Mouse (Mus musculus) inflammation-experienced regulatory T-cells, adult 6 months (primary cell): ENCODE results near the gene Cuedc2. TPM values are rescaled to one million over a fixed set of nuclear protein-coding genes. Genes with fewer than 3 reads are reported as not detected.

Source experiments
- ATAC-seq: one replicate; pipeline ENCODE4 v1.8.0; 2017
- polyA plus RNA-seq, 3 experiments: library from polyadenylated mRNA; unstranded; fragments of 100-300 nt; shearing (Covaris generic); gene quantifications; one replicate each; pipeline ENCODE4 v1.2.1; 2017

The Cuedc2 gene
- 10 to 100 TPM; 34.9 to 54.1 (median 46.6) TPM for polyA plus RNA-seq

DNA sequence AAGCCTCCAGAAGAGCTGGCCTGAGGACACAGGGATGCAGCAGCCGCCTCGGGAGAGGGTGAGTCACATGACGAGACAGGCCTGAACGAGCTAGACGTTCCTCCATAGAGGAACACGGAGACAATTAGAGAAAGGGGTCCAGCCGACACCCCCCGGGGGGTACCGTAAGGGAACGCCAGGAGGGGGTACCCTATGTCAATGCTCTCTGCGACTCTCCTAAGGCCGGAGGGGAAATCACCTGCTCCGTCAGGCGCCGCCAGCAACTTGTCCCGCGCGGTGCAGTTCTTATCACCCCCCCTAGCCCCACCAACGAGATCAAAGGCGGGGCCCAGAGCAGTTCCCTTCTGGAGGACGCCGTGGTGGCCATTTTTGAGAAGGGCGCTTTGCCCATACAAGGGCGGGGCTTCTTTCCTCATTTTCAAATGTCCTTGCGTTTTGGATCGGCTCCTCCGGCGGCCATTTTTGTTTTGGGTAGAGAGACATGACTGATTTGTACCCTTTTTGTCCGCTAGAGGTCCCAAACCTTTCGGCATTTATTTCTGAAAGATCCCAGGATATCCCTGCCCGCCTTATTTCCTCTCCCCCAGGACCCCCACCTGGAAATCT lies at the start of gene Cuedc2:
TSS of gene Cuedc2 (minus strand) at position 372 of the 606 bp plus-strand sequence.
- peak; percentile 93 for ATAC-seq

DNA sequence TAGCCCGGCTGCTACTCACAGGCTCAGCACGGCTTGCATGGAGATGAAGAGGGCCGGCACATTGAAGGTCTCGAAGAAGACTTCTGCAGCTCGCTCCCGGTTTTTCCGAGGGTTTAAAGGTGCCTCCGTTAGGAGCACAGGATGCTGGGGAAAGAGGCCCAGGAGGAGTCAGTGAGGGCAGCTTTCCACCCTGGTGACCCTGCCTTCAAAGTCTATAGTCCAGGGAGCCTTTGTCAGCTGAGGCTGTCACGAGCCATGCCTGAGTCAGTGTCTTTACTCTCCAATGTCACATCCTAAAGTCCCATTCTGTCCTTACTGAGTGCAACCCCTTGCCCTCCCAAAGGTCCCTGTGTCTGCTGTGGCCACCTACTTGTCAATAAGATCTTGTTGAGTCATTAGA lies 43.8 kb upstream of the Cuedc2 start:
- no peak for ATAC-seq

DNA sequence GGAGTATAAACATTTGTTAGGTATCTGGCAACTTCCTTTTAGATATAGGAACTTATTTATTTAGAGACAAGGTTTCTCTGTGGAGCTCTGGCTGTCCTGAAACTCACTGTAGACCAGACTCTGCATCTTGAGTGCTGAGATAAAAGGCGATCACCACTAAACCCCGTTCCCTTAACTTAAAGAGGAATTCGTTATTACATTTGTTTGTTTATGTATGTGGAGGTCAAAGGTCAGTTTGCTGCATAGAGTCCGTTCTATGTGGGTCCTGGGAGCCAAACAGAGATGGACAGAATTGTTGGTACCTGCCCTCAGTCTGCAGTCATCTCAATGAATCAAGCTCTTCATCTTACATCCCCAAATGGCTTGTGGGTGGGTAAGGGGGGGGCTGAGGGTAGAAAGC lies 37.4 kb upstream of the Cuedc2 start:
- no peak for ATAC-seq

DNA sequence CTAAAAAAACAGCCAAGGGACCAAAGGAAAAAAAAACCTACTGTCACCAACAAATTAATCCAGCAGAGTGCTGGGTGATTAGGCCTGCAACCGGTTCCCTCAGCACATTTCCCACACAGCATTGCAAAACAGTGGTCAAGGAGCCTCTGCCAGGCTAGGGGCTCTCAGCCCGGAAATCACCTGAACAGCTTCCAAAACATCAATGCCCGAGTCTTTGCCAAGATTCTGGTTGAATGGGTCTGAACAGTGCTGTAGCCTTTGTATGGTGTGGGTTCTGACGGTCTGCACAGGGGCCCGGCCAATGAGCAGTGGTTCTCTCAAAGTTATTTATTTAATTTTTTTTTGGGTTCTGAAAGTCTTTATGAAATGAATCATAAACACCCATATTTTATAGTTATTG lies 37.0 kb upstream of the Cuedc2 start:
- ATAC-seq: no peak

DNA sequence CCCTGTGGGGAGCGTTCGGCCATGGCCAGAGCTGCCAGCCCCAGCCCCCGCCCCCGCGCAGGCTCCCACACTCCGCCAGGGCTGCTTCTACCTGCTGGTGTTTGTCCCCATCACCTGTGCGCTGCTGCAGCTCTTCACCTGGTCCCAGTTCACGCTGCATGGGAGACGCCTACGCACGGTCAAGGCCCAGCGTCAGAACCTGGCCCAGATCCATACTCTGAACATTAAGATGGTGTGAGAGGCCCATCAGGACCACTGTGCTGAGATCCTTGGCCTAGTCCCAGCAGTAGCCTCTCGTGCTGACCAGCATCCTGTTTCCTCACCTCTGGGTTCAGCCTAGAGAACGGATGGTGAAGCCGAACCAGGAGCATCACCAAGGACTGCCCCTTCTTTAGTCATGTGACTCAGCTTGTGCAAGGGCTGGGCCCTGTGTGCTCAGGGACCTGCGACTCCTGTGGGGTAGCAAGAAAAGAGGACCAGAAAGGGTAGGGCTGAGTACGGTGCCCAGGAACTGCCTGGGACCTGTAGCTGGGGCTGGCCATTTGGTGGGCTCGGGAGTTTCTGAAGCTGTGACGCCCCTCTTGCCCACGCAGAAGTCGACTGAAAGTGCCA lies 36.1 kb upstream of the Cuedc2 start:
- ATAC-seq: no peak

DNA sequence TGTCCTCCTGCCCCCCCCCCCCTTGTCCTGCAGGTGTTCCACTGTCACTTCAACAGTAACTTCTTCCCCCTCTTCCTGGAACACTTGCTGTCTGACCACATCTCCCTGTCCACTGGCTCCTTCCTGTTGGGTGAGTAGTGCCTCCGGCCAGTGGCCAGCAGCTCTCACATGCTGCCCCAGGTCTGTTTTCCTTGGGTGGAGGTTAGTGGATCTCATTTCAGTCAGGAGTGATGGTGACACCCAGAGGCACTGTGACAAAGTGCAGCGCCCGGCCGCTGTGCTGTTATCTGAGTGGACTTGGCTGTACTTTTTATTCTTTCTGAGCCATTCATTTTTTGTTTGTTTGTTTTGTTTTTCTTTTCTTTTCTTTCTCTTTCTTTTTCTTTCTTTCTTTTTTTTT lies 30.7 kb upstream of the Cuedc2 start:
- ATAC-seq: no peak

DNA sequence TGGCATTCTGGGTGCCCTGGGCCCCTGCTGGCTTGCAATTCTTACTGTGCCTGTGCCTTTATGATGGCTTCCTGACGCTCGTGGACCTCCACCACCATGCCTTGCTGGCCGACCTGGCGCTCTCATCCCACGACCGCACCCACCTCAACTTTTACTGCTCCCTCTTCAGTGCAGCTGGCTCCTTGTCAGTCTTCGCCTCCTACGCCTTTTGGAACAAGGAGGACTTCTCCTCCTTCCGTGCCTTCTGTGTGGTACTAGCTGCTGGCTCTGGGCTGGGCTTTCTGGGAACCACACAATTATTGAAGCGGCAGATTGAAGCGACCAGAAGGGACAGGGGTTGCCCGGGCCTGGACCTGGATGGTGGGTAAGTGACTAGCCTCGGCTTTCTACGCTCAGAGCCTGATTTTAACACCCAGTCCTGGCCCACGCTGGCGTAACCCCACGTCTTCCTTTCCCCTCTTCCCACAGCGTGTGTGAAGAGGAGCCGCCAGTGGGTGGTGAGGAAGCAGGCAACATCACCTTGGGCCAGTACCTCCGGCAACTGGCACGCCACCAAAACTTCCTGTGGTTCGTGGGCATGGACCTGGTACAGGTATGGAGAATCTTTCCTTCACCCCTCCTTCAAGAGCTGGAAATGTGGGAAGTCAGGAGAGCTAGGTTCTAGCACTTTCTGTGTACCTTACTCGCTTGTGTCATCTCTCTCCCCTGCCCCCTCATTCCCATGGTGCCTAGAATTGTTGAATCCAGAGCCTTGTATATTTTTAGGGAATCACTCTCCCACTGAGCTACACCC lies 29.5 kb upstream of the Cuedc2 start:
- no peak for ATAC-seq

DNA sequence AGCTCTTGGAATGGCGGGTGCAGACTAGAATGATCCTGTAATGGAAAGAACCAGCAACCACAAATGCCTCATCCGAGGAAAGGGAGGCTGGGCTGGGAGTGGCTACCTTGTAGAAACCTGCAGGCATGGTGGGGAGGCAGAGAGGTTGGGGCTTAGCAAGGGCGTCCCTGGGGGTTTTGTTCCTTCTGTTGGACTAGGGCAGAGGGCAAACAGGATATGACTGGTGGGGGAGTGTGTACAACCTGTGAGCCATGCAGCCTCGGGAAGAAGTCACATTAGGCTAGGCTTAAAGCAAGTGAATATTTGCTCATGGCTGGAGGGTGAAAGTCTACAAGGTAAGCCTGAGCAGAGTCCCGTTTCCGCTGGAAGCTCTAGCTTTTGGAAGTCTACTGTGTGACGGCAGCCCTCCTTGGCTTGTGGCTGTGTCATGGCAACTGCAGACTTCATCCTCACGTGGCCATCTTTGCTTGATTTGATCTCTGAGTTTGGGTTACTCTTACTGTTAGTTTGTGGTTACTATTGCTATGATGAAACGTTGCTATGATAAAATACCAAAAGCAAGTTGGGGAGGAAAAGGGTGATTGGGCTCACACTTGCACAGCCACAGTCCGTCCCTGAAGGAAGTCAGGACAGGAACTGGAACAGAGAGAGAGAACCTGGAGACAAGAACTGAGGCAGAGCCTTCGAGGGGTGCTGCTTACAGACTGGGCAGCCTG lies 24.9 kb upstream of the Cuedc2 start:
- ATAC-seq: no peak

DNA sequence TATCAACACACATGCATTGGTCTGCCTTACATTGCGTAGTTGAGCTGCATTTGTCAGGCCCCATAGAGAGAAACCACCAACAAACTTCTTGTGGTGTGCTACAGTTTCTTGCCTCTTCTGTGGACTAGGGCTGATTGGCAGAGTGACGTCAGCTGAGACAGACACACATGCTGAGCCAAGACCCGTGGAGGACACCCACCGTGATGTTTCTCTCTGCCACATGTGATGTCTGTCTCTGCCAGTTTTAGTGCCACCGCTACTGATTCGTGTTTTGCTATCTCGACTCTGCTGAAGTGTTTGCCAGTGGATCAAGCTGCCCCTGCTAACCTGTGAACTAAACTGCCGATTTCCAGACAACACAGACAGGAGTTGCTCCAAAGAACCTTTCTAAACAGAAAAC lies 23.6 kb upstream of the Cuedc2 start:
- no peak for ATAC-seq

DNA sequence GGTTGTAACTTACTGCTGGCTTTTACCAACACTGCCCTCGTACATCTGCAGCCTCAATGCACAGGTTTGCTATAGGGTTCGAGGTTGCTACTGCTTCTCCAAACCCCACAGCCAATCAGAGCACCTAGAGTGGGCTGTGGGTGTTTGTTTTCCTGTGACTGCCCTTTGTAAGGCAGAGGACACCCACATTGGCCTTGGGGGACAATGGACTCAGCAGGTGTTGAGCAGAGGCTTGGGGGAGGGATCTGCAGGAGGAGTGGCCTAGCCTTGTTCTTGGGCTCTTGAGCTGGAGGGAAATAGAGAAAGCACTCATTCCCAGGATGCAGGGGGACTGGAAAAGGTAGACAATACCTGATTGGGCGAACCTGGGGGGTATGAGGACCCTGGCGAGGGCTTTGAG lies 19.9 kb upstream of the Cuedc2 start:
- no peak for ATAC-seq

DNA sequence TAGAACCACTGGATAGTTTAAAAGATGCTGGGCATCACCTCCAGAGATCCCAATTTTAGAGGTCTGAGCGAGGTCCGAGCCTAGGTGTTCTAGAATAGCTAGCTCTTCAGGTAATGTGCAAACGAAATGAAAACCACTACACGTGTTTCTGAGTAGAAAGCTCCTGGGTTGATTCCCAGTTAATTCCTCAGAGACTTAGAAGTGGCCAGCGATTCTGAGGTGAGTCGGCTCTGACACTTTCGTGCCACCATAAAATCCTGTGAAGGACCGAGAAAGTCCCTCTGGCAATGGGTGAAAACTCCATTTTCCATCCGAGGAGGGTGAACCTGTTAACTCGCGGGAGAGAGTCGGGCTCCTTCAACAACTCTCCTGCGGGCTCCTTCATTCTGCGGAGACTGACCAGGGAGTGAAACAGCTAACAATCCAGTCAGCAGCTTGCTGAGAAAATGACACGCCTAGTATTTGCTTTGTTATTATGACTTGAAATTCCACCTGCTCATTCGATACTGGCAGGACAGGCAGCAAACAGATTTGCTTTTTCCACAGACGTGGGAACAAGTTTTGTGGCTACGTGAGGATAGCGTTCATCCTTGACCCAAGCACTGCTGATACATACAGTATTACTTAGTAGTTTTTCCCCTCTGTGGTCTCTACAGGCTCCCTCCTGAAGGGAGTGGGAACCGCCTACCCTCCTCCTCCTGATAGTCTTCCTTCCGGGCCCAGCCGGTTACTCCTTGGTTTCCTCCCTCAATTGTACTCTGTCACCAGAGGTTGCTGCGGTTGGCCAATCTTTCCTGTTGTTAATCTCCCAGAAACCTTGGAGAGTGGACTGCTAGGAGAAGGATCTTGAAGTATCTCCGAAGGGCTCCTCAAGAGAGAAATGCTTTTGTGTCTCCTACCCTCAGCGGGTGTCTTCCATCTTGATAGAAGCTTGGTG lies 19.1 kb upstream of the Cuedc2 start:
- no peak for ATAC-seq

DNA sequence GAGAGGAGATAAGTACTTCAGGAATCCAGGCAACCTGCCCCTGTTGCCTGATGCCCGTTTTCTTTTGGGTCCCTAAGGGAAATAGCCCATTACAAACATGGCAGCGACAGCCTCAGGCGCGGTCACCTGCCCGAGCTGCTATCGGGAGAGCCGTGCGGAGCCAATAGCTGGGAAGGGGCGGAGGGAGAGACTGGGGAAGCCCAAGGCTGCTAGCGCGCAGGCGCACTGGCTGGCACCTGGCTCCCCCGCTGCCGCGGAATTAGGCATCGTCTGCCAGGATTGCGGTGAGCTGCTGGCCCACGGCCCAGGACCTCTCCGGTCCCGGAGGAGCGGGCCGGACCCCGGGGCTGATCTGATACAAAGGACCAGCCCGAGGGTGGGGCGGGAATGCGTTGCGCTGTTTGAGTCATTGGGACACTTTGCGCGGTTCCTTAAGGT lies 18.2 kb upstream of the Cuedc2 start:
- ATAC-seq: peak; percentile 95

DNA sequence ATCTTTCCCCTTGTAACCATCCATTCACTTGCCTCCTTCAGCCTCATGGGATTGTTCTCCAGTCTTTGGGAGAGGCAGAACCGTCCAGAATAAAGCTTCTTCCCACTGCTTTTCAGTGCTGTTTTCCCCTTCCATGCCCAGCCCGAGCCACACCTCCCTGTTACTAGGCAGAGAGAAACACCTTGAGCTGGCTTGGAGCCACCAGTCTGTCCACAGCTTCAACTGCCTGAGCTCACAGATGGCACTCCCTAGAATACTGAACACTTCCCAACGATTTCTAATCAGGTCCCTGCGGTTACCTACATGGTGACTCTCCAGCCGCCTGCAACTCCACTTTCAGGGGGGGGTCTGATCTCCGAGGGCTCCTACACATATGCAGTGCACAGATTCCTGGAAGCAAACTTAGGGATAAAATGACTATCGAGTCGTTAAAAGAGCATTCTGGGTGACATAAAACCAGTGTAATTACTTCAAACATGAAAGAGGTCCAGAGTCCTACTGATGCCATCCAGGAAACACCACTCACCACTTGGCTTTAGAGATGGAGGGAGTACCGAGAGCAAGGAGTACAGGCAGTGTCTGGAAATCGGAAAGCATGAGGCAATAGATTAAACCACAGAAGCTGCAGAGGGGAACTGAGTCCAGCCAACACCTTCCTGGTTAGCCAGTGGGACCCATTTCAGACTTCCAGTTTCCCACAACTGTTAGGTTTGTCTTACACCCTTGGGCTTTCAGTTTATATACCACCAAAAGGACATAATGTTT lies 11.8 kb upstream of the Cuedc2 start, which contains the start of gene 2310034G01Rik:
TSS of gene 2310034G01Rik (minus strand) at position 135 of the 765 bp plus-strand sequence.
- no peak for ATAC-seq

DNA sequence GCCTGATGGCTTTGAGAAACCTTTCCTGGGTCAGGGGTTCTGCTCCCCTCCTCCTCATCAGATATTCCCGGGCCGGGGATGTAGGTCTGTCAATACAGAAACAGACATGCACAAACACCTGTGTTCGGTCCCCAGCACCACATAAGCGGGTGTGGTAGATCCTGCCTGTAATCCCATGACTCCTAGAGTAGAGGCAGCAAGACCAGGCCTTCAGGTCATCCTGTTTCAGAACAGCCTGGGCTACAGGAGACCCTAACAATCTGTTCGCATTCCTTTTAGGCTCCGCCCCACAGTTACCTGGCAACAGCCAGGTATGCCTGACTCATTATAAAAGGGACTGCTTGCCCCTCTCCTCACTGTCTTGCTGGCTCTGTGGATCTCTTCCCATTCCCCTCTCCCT lies 11.0 kb upstream of the Cuedc2 start:
- ATAC-seq: no peak

DNA sequence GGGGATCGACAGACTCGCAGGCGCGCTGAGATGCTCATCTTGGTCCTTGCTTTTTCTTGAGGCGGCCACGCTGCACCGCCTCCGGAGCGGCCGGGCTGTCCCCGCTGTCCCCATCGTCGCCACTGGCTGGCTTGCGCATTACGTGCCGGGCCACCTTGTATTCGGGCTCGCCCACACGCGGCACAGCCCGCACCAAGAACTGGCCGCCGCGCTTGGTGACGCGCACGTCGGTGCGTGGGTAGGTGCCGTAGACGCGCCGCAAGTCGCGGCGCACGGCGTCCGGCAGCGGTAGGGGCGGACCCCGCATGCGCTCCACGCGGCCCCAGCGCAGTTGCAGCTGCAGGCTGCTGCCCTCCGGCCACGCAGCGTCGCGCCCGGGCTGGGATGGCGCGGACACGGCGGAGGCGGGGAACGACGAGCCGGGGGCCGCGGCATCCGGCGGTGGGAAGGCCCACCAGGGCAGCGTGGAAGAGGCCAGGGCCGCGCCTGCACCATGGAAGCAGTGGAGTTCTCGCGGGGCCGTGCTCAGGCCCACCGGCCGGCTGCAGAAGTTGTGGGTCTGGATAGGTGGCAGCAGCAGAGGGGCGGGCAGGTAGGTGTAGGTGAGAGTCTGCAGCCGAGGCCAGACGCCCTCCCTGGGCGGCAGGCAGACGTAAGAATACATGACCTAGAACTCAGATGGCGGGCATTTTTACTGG lies 10.4 kb upstream of the Cuedc2 start:
- ATAC-seq: peak; percentile 87

DNA sequence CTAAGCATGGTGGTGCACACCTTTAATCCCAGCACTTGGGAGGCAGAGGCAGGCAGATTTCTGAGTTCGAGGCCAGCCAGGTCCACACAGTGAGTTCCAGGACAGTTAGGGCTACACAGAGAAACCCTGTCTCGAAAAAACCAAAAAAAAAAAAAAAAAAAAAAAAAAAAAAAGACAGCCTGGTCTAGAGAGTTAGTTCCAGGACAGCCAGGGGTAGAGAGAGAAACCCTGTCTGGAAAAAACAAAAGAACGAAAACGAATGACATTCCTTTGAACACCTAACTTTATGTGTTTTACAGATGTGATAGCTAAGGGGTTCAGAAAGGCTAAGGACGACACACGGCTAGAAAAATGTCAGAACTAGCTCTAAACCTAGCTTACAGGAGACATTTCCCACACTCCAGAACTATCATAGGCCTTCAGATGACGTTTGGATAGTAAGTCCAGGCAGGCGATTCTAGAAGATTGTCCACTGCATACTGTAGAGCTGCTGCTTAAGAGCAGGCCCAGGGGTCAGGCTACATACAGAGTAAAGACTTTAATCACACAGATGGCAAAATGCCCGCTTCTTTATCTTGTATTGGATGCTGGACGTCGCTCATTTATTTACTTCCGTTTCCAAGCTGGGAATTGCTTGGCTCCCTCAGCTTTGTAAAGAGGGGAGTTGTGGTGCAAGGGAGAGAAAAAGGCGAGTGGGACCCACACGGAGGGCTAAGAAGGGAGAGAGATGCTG lies 9.6 kb upstream of the Cuedc2 start:
- ATAC-seq: peak; percentile 19

DNA sequence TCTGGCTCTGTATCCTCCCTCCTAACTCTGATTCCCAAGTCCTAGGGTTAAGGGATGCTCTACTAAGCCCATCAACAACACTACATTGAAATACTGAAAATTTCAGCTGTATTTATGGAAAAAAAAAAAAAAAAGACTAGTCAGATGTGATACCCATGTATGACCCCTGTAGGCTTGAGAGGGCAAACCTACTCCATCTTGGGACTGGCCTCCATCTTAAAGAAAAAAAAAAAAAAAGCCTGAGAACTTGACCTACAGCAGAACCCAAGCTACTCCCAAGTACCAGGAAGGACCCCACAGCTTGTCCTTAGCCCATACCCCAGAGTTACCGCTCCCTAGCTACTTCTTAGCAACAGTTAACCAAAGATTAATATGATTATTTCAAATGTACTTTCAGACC lies 8.6 kb upstream of the Cuedc2 start:
- ATAC-seq: no peak

DNA sequence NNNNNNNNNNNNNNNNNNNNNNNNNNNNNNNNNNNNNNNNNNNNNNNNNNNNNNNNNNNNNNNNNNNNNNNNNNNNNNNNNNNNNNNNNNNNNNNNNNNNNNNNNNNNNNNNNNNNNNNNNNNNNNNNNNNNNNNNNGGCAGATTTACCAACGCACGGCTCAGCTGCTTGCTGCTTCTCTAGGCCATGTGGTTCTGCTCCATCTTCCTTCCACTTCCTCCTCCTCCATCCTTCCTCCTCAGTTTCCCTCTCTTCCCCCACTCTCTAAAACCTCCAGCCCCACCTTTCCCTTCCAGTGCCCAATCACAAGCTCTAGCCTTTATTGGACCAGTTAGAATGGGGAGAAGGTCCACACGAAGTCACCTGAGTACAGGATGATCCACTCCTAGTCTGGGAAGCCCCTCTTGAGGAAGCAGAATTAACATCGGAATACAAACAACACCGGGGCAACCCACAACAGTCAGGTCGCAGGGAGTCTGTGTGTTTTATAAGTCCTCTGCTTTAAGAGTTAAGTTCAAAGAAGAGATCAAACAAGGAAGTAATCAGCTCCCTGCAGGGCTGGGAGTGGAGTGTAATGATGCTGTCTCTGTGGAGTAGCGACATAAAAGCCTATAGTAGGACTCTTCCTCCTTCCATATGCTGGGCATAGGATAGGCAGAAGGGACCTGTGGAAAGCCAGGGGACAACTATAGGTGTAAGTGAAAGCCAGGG lies 6.4 kb upstream of the Cuedc2 start:
- no peak for ATAC-seq
